Mouse (Mus musculus) T-helper 17 cell (primary cell): ENCODE measurements around the gene Stk10.
"Not testable (repeated sequence)": the region's sequence is repeated elsewhere in the genome, so short reads cannot be mapped to it uniquely, and the experiment has no call there.

Experiments
- in situ Hi-C, 2 experiments: fragments of 300-600 bp; cut with MboI, MseI; formaldehyde crosslinking; loops; 1 replicate in 1 of 2; 2 replicates in 1 of 2; pipeline ENCODE4 v1.15.1; 2025; ENCODE audit warnings: high pct_unique_total_duplicates in 2 of 2

Gene Stk10

GRCm38 (mm10) chr11:32532765-32533481, at the start of gene Stk10:
Stk10 (plus strand) TSS chr11:32533305.
- in situ Hi-C loops, result loop anchor here in 1 of 2 experiments (5.0 kb wide), 1 partner anchor 39 kb away; no protein-coding TSS in a partner anchor

DNA sequence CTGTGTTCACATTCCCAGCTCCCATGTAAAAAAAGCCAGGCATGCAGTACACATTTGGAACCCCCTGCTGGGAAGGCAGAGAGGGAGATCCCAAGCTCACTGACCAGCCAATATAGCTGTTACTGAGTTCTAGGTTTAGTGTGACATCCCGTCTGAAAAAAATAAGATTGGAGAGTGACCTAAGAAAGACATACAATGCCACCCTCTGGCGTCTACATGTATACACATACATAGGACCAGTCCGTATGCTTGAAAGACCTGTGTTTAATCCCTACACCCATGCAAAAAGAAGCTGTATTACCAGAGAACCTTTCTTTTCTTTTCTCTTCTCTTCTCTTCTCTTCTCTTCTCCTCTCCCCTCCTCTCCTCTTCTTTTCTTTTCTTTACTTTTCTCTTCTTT, 47.8 kb upstream of the Stk10 start:
- in situ Hi-C loops, result no loop called here

- in situ Hi-C loops, result no loop called here
Observed at GRCm38 (mm10) chr11:32486621-32487020, 46.5 kb upstream of the Stk10 start.

DNA sequence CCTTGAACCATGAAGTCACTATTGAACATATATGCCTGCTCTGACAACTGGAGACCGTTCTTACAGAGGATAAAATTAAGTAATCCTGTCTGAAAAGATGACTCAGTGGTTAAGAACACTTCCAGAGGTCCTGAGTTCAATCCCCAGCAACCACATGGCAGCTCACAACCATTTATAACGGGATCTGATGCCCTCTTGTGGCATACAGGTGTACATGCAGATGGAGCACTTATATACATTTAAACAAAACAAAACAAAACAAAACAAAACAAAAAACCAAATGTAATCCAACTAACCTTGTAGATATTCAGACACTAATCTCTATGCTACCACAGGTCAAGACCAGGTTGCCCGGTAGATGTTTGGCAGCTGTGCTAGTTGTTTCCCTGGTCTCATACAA, 45.6 kb upstream of the Stk10 start:
- in situ Hi-C loops, result no loop called here

- in situ Hi-C loops, result no loop called here
Observed at GRCm38 (mm10) chr11:32488344-32488743, 44.8 kb upstream of the Stk10 start.

DNA sequence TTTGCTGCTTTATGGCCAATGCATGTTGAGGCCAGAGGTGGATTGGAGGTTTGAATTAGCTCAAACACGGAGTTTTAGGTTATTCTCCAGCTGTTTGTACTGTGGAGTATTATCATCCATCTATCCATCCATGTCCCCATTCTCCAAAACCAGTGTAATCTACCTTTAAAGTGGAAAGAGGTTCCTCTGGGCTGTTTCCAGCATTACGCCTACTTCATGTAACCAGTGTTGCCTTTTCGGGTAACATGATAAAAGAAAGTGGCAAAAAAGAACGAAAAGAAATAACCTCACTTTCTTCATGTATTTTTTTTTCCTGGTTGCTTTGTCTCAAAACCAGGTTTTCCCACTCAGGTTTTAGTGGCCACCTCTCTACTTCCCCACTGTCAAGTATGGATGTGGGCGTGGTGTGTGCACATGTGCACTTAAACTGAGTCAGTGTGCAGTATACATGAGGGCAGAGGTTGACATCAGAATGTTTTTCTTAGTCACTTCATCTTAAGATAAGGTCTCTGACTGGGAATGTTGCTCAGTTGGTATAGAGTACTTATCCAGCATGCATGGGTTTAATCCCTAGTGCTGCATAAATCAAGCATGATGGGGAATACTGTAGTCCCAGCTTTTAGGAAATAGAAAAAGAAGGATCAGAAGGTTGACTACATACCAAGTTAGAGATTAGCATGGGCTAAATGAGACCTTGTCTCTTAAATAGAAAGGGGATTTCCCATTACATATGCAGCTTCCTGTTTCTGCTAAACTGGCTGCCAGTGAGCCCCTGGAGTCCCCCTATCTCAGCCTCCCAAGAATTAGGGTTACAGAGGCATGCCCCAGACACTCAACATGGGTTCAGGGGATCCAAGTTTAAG, 44.1 kb upstream of the Stk10 start:
- in situ Hi-C loops, result no loop called here

DNA sequence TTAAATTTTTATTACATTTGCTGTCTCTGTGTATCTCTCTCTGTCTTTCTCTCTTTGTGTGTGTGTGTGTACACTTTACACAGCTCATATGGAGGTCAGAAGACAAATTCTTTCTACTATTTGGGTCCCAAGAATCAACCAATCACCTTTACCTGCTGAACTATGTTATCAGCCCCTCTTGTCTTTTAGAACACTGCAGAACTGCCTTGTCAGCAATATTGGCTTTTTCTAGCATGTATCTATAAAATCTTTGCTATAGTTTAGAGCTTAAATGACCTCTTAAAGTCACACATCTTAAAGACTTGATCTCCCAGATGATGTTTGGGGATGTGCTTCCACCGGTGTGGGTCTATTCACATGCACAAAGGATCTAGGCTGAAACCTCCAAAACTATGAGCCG, 42.0 kb upstream of the Stk10 start:
- in situ Hi-C loops, result no loop called here

- in situ Hi-C loops, result no loop called here
Observed at GRCm38 (mm10) chr11:32493312-32493711, 39.8 kb upstream of the Stk10 start.

- in situ Hi-C loops, result no loop called here
Observed at GRCm38 (mm10) chr11:32495283-32495682, 37.8 kb upstream of the Stk10 start.

- in situ Hi-C loops, result no loop called here
Observed at GRCm38 (mm10) chr11:32498757-32499535, 34.2 kb upstream of the Stk10 start.

- in situ Hi-C loops, result loop anchor here in 1 of 2 experiments (5.0 kb wide), 1 partner anchor 758 kb away; no protein-coding TSS in a partner anchor
Observed at GRCm38 (mm10) chr11:32499931-32500330, 33.2 kb upstream of the Stk10 start.

GRCm38 (mm10) chr11:32503711-32504110, 29.4 kb upstream of the Stk10 start:
- in situ Hi-C loops, result loop anchor here in 1 of 2 experiments (5.0 kb wide), 1 partner anchor 761 kb away; no protein-coding TSS in a partner anchor

GRCm38 (mm10) chr11:32505091-32505739, 27.9 kb upstream of the Stk10 start:
- in situ Hi-C loops, result no loop called here

GRCm38 (mm10) chr11:32510930-32511329, 22.2 kb upstream of the Stk10 start:
- in situ Hi-C loops, result no loop called here

DNA sequence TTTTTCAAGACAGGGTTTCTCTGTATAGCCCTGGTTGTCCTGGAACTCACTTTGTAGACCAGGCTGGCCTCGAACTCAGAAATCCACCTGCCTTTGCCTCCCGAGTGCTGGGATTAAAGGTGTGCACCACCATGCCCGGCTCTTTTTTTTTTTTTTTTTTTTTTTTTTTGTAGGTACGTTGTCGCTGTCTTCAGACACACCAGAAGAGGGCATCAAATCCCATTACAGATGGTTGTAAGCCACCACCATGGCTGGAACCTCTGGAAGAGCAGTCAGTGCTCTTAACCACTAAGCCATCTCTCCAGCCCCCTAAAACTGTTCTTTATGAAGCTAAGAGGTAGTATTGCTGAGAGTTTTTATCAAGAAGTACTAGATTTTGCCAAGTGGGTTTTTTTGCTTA, 18.3 kb upstream of the Stk10 start:
- in situ Hi-C loops, result not testable (repeated sequence)

- in situ Hi-C loops, result no loop called here
Observed at GRCm38 (mm10) chr11:32516091-32516490, 17.0 kb upstream of the Stk10 start.

GRCm38 (mm10) chr11:32516916-32517712, 16.0 kb upstream of the Stk10 start:
- in situ Hi-C loops, result no loop called here

DNA sequence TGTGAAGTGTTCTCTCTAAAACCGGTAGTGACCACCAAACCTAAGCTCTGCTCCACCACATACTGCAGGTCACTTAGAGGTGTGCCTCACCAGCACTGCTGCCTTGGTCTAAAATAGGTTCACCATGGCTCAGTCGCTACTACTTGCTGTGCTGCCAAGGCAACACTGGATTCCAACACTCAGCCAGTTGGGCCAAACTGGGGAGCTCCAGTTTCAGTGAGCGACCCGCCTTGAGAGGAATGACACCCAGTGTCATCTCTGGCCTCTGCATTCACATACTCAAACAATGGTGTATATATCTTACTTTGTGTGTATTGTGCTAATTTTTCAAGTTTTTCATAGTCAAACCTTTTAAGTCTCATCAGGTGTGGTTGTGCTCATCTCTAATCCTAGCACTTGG, 14.3 kb upstream of the Stk10 start:
- in situ Hi-C loops, result no loop called here

DNA sequence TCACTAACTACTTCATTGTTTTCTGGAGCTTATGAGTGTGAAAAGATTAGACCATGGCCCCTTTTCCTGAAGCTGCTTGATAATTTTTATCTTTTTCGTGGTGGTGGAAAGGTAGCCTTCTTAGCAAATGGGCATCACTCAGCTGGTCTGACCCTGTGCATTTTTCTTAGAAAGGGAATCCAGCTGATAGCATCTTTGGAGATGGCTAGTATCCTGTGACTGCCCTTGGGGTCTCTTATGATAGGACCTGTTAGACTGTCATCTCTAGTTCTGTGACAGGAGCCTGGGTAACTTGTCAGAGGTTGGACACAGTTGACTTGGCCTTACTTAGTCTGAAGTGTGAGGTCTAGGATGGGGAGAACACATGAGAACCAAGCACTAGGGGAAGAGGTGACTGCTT, 13.8 kb upstream of the Stk10 start:
- in situ Hi-C loops, result no loop called here

- in situ Hi-C loops, result no loop called here
Observed at GRCm38 (mm10) chr11:32521246-32521645, 11.9 kb upstream of the Stk10 start.
